Mouse (Mus musculus) heart, adult 2 months (tissue): Measurements from ENCODE around the gene Hist2h2aa1.

Source experiments
- CTCF ChIP-seq: fragments of 200-600 bp; IDR thresholded peaks from 2 replicates; pipeline ENCODE4 v1.8.1; 2022; ENCODE audit warnings: antibody characterized with exemption, mild to moderate bottlenecking, moderate library complexity
- POLR2A ChIP-seq: fragments of 200-500 bp; IDR thresholded peaks from 2 replicates; pipeline ENCODE4 v1.6.1; 2011; ENCODE audit warnings: mild to moderate bottlenecking, low read depth, low read length, control low read depth; ENCODE audit not compliant: insufficient read depth

DNA sequence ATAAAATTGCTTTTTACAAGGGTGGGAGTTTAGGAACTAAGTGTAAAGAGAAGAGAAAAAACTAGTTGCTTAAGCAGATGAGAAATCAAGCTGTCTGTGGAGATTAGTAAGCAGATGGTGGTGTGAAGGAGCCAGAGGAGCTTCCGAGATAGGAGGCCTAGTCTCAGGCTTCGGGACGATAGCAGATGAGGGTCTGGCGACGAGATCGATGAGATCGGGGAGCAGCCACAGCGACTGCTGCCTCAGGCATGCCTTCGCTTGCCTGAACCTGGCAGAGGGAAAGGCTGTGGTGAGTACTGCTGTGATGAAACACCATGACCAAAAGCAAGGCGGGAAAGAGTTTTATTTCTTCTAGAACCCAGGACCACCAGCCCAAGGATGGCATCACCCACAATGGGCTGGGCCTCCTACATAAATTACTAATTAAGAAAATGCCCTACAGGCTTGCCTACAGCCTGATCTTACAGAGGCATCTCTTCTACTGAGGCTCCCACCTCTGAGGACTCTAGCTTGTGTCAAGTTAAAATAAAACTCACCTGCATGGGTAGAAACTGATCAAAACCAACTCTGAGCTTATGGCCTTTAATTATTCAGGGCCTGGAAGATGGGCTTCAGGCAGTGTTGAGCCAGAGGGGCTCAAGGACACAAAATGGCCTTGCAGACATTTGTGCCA, 9.5 kb downstream of the Hist2h2aa1 start:
- no peak for TF ChIP-seq POLR2A
- no peak for TF ChIP-seq CTCF
